Mouse (Mus musculus) bone marrow macrophage, adult 2 months (primary cell): ENCODE measurements around the gene Lrrfip2.

Experiments used
- CTCF ChIP-seq: IDR thresholded peaks from 2 replicates; pipeline ENCODE4 v1.5.1; 2012; ENCODE audit warnings: low read depth, mild to moderate bottlenecking, low read length, moderate library complexity
- POLR2A ChIP-seq: IDR thresholded peaks from 2 replicates; pipeline ENCODE4 v1.6.1; 2012; ENCODE audit warnings: mild to moderate bottlenecking, low read depth, low read length, borderline replicate concordance

DNA sequence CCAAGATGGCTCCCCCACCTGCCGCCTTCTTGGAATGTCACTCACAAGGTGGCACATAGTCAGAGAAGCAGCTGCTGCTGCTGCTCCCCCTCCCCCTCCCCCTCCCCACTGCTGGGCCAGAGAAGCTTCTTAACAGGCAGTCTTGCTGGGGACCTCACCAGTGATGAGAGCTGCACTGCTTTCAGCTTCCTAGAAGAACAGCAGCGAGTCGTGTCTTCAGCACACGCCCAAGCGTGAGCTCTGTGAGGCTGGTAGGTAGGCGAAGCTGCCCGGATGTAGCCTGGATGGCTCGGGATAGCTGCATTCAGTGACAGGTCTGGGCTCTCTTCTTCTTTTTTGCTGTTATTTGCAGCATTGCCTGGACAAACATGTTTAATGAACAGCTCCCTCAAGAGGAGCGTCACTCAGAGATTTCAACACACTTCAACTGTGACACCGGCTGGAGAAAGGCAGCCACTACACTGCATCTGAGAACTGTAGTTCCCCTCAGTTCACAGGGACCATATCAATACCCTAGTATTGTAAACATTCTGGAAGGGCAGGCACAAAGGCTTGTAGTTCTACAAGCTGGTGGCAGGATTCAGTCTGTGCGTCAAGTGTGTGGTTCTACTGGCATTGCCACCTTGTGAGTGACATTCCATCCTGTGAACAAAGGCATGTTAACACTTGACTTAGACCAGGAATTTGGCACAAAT, 38.5 kb downstream of the Lrrfip2 start:
- TF ChIP-seq CTCF, result no peak
- TF ChIP-seq POLR2A, result no peak
